Mouse (Mus musculus) bone marrow macrophage, adult 2 months (primary cell): ENCODE measurements around the gene Fhl1.

Experiments
- CTCF ChIP-seq: IDR thresholded peaks from 2 replicates; pipeline ENCODE4 v1.5.1; 2012; ENCODE audit warnings: low read depth, mild to moderate bottlenecking, low read length, moderate library complexity
- POLR2A ChIP-seq: IDR thresholded peaks from 2 replicates; pipeline ENCODE4 v1.6.1; 2012; ENCODE audit warnings: mild to moderate bottlenecking, low read depth, low read length, borderline replicate concordance

DNA sequence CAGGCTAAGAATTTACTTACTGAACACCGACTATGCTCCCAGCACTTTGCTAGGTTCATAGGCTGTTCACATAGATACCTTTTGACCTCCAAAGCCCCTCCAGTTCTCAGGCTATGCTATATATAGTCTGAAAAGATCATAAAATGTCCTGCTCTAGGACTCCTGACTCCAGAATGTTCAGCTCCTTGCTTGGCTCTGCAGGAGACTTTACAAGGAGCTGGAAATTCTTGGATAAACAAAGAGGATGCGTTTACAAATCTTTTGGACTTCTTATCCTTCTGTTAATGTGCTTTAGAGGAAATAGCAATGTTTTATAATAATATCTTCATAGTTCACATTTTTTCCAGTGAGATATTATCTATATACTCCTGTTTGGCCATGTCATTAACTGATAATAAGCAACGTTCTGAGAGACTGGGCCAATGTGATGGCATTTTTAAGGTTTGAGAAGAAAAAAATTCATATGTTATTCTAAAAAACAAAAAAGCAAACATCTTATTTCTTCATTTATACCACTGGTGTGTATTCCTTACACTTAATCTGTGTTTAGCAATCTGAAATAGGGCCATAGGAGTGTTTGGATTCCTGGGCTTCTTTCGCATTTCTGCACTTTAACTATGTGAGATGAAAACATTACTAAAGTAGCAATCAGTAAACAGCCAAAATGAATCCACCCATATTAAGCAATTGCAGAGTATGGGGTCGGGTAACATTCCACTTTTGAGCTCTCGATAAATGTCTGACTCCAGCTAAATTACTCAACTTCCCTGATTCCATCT, 22.8 kb upstream of the Fhl1 start:
- no peak for TF ChIP-seq POLR2A
- no peak for TF ChIP-seq CTCF
